Mouse (Mus musculus): ENCODE results near the gene Eif4e3. TPM values are rescaled to one million over a fixed set of nuclear protein-coding genes. Genes with fewer than 3 reads are reported as not detected.

Eif4e3 gene
- polyA plus RNA-seq, 1 experiment: 20.2 TPM

DNA sequence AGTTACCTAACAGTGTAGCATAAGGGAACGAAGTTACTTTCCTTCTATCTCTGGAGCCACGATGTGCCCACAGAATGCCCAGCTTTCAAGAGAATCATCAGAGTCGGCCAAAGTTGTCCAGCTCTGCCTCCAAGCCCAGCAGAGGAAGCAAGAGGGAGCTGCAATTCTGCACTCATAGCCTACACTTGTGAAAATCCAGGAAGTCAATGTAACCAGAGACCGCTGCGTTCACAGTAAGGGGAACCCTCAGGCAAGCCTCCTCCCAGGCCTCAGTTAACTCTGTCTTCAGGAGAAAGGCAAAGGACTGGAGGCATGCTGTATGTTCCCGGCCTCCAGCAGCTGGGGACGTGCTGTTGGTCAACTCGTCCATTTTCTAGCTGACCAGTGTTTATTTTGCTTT, 719 bp upstream of the Eif4e3 start:
- DNase-seq (ENCODE audit: extremely low spot score in 1 of 2, low spot score in 1 of 2): no peak

DNA sequence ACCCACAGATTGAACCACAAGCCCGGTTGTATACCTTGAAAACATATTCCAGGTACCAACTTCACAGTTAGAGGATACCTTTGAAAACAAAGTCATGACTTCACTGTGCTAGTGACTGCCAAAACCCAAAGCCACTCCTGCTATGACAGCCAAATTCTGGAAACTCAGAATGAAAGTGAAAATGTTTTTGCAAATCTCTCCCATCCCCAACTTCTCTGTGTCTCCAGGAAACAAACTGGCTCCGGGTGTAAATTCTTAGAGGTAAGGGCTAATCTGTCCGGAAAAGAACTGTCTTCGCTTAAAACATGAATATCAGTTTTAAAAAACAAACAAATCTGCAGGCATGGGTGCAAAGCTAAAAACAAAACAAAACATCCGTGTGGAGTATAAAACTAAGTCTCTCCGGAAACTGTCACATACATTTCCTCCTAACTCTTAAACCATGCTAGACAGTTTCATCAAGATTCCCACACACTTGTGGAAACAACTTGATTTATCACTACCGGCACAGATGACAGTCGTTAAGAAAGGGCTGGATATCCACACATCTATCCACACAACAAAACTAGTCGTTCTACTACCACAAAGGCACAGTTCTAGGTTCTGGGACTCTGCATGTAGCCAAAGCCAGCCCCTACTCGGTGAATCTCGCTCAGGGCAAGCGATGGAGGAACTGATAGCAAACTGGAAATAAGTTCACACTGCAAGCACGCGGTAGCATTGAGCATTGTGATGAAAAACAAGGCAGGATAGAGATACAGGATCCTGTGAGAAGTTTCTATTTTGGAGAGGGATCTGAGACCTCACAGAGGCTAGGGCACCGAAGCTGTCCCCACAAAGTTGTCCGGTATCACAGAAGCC, 884 bp downstream of the Eif4e3 start:
- DNase-seq (ENCODE audit: extremely low spot score in 1 of 2, low spot score in 1 of 2): no peak

DNA sequence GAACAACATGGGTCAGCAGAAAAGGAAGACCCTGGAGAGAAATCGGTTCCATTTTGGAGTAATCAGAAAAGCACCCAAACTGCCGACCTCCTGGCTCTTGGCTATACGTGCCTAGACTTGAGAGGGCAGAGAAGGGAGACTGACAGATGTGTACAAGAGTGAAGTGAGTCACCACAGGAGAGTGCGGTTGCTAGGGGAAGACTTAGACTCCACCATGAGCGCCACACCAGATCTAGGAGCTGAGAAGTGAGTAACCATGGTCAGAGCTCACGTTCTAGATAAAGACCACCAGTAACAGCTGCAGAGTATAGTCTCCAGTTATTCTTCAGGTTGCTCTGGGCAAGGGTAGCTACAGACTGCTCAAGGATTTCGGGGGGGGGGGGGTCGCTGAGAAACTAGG, 3.3 kb downstream of the Eif4e3 start:
- DNase-seq (ENCODE audit: extremely low spot score in 1 of 2, low spot score in 1 of 2): no peak

DNA sequence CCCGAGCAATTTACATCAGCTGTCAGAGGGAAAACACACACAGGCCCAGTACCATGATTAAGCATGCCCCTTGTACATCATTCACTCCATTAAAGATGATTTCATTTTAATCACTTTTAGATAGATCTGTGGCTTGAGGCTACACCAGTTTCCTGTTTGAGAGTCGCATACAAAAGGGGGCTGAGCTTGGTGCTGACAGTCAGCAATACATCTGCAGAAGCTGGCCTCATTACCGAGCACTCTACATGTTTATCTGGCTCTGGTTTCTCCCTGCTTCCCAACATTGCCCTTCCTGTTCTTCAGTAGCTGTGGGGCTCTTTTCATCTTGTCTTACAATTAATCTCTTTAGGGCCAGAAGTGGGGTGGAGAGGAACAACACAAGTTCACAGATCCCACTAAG, 6.1 kb downstream of the Eif4e3 start:
- DNase-seq (ENCODE audit: extremely low spot score in 1 of 2, low spot score in 1 of 2): no peak

DNA sequence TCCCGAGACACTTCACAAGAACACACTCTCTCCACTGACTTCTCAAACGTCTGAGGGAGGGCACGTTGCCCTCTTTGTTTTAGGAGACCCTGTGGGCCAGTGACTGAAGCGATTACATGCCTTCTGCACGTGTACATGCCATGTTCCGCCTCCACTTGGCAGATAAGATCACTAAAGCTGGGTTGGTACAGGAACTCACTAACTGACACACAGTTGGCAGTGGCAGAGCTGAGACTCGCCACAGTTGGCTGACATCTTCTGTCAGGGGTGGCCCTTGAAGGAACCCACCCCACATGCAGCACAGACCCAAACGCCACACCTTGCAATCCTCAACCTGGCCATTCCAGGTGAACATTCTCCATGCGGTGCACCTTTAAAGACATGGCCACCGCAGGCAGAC, 8.0 kb downstream of the Eif4e3 start:
- no peak for DNase-seq (ENCODE audit: extremely low spot score in 1 of 2, low spot score in 1 of 2)

DNA sequence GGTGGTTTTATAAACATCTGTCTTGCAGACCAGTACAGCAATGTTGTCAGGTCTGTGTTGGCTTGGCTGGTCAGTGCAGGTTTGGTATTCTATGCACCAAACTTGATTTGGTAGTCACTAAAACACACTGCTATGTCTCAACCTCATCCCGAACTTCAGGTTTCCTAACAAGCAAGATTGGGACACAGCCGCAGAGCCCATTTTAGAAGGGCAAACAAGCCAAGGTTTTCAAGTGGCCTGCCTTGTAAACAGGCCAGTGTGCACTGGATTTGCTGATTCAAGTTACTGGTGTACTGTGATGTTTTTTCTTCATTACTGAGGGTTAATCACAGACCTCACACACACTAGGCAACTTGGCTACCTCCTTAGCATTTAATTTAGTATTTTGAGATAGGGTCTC, 10.5 kb downstream of the Eif4e3 start:
- no peak for DNase-seq (ENCODE audit: extremely low spot score in 1 of 2, low spot score in 1 of 2)

GRCm38 (mm10) chr6:99655488-99655887, 11.1 kb downstream of the Eif4e3 start:
- DNase-seq (ENCODE audit: extremely low spot score in 1 of 2, low spot score in 1 of 2): no peak

DNA sequence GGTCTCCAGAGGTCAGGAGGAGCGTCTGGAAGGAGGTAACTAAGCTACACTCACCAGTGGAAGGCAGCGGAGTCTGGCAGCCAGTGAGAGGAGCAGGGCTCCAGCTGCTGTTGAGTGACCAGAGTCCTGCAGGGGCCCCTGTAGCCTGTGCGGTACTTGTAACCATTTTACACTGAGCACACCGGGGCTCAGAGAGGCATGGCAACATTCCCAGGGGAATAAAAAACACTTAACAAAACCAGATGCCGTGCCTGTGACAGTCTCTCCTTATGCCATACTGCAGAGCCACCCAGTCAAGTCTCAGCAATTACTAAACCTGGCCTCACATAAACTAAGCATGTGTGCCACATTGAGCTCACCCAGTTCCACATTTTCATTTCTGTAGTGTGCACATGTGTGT, 12.2 kb downstream of the Eif4e3 start:
- DNase-seq (ENCODE audit: extremely low spot score in 1 of 2, low spot score in 1 of 2): no peak

DNA sequence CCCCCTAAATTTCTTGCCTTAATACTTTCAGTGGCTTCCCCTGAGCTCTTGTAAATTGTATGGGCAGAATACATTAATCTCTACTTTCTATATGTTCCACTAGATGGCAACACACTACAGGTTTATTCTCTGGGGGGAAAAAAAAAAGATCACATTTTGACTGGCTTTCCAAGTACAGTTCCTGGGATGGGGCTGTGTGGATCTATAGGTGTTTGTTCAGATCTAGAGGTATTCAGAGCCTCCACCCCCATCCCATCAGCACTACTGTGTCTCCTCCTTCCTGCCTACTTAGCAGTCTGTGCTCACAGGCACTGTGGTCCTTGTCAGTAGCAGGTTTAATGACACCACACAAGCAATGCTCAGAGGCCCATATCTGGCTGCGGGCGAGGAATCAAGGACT, 14.2 kb downstream of the Eif4e3 start:
- DNase-seq (ENCODE audit: extremely low spot score in 1 of 2, low spot score in 1 of 2): peak in 1 of 2 experiments; percentile 36

- no peak for DNase-seq (ENCODE audit: extremely low spot score in 1 of 2, low spot score in 1 of 2)
These were observed 17.3 kb downstream of the Eif4e3 start for GRCm38 (mm10) chr6:99649307-99649706.

- no peak for DNase-seq (ENCODE audit: extremely low spot score in 1 of 2, low spot score in 1 of 2)
These were observed 20.2 kb downstream of the Eif4e3 start for GRCm38 (mm10) chr6:99646344-99646743.

- DNase-seq (ENCODE audit: extremely low spot score in 1 of 2, low spot score in 1 of 2): no peak
These were observed 21.7 kb downstream of the Eif4e3 start for GRCm38 (mm10) chr6:99644876-99645275.

GRCm38 (mm10) chr6:99644386-99644785, 22.2 kb downstream of the Eif4e3 start:
- DNase-seq (ENCODE audit: extremely low spot score in 1 of 2, low spot score in 1 of 2): no peak

DNA sequence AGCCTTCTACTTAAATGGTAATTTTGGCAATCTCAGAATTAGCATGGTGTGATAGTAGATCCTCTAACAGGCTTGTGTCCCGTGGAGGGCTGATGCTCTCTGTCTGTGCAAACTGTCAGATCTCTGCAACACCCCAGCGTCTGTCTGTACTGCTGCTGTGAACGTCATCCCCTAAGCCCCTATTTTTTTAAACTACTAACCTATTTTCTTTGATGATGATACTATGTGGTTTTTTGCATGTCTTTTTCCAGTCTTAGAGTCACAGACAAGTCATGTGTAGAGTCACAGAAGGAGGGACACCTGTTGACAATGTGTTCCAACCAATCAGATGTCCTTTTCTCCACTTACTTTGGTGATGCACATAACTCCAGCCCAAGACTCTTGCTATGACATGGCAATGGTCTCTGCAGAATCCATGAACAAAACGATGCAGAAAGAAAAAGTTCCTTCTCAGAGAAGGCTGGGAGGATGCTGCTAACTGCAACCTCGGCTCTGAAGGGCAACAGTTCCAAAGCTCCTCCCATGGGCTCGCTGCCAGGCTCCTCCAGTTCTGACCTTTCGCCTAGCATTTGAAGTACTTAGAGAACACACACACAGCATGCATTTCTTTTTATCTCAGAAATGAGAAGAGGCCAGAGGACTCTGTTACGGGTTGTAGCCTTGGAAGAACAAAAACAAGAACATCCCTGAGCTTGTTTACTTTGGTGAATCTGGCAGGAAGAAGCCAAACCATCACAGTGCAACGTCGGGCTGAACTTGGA, 23.0 kb downstream of the Eif4e3 start:
- DNase-seq (ENCODE audit: extremely low spot score in 1 of 2, low spot score in 1 of 2): no peak

GRCm38 (mm10) chr6:99637456-99637855, 29.1 kb downstream of the Eif4e3 start:
- DNase-seq (ENCODE audit: extremely low spot score in 1 of 2, low spot score in 1 of 2): no peak

- no peak for DNase-seq (ENCODE audit: extremely low spot score in 1 of 2, low spot score in 1 of 2)
These were observed 29.8 kb downstream of the Eif4e3 start for GRCm38 (mm10) chr6:99636801-99637200.

DNA sequence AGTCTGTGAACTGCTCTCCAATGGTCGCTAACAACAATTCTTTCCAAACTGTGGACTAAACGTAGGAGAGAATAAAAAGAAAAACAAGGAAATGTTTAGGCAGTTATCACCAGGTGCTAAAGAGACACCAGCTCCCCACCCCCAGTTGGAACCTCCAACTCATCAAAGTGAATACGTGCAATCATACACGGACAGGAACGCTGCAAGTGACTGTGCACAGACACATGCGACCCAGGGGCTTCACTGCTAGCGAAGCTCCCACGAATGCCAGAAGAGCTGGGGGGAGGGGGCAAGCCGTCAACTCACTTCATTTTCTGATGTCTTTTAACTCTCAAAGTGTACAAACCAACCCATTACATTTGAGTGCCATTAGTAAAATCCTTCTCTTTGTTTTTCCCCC, 30.4 kb downstream of the Eif4e3 start:
- DNase-seq (ENCODE audit: extremely low spot score in 1 of 2, low spot score in 1 of 2): no peak

DNA sequence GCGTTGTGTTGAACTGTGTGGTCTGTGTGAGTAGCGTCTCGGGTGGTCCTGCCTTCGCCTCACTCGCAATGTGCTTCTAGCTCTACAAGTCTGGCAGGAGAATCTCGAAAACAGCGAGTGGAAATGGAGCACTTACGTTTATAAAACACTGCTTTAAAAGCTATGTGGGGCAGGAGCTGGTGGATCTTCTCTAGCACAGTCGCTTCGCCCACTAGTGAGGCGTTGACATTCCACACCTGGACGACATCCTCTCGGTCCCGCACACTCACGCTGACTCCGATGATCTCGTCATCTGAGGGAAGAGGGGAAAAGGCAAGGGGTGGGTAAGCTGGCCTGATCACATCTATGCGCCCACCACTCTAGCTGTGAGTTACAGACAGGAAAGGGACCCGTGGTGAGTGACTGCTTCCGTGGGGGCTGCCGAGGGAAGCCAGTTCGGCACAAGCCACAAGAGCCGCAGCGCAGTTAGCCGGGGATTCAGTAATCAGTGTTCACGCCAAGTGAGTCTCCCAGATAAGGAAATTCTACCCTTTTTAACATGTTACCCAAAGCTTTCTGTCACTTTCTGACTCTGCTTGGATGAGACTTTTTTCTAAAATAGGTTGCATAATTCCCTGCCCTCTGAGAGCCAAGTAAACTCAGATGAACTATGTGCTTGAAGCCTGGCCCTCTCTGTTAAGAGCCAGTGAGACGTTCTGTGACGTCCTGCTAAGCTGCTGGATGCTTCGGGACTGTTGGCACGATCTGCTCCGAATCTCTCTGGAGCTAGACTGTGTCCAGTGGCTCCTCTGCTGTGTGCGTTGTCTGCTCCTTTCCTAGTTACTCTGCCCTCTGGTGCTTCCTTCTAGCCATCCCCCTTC, 34.2 kb downstream of the Eif4e3 start:
- DNase-seq (ENCODE audit: extremely low spot score in 1 of 2, low spot score in 1 of 2): no peak

DNA sequence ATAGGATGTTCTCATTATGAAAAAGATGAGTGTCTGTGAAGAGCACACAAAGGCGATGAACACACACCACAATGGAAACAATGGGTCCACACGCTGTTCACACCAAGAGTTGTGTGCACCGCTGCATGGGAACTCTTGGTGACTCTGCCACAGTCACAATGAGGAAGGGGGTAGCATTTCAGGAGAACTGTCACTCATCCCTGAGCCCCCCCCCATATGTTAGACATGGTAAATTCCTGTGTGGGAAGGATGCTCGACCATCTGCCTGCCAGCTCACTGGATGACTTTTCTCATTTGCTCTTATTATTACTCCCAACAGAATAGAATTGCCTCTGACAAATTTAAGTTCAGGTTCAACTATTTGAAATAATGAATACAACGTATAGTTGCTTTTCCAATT, 34.9 kb downstream of the Eif4e3 start:
- DNase-seq (ENCODE audit: extremely low spot score in 1 of 2, low spot score in 1 of 2): no peak

DNA sequence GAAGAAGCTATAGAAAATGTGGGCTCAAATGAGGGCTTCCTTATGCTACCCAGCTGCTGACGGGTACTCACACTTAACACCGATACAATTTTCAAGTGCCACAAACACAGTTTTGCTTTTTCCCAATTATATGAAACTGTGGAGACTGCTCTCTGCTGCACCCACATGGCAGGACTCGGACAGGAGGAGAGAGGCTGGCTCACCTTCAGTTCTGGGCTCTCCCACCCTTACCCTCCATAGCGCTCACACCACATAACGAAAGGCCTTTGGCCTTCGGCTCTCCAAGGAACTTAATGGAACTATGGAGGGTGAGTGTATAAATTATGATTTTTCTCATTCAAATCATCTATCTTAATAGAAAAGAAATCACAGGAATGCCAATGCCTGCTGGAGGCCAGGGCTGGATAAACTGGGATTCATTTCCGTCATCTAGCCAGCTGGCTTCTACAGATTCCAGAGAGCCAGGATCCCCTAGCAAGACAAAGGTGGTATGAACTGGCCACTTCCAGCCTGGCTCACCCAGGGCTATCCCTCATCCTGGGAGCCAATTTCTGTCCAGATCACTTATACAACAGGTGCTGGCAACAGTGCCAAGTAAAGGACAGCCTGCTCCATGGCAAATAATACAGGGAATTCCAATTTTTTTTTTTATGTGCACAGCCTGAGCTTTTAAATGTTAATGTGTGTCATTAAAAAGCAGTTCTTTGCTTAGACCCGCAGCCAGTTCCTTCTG, 36.7 kb downstream of the Eif4e3 start:
- DNase-seq (ENCODE audit: extremely low spot score in 1 of 2, low spot score in 1 of 2): no peak

Measured in frontal cortex, adult 2 months (tissue).